Mouse (Mus musculus): Measurements from ENCODE around the gene Sec14l2. TPM values are rescaled to one million over a fixed set of nuclear protein-coding genes. Genes with fewer than 3 reads are reported as not detected.

Gene Sec14l2
- polyA plus RNA-seq, 2 experiments, result 1.7 to 5.1 TPM

- Histone ChIP-seq H3K27ac (replicated peaks; ENCODE audit: low read depth, low read length) (0 out of 2 replicates have a peak overlapping the region, but pooled peaks have one; percentile 80), H3K27me3 (ENCODE audit: control insufficient read depth, insufficient read depth, low read length) (no peaks in the 10 kb centered on the region), H3K9me3 (ENCODE audit: control insufficient read depth, low read length) (no peaks in the 10 kb centered on the region), H3K9ac (ENCODE audit: low read depth, low read length, severe bottlenecking) (peak overlapping the region; percentile 59), H3K36me3 (ENCODE audit: control insufficient read depth, insufficient read depth, low read length) (no peaks in the 10 kb centered on the region), H3K4me2 (replicated peaks; ENCODE audit: low read depth, low read length, severe bottlenecking) (peak overlapping the region; percentile 69), H3K4me3 (replicated peaks; ENCODE audit: low read length) (peak overlapping the region; percentile 53), H3K4me1 (ENCODE audit: control insufficient read depth, insufficient read depth, low read length) (peaks cover 16% of the 10 kb centered on the region)
- ATAC-seq (ENCODE audit: low FRiP score, low read depth) (no peak), DNase-seq (ENCODE audit: low spot score) (peak; percentile 51)
- TF ChIP-seq POLR2A (IDR thresholded peaks at IDR 0.05; ENCODE audit: borderline replicate concordance, extremely low read depth, insufficient read depth, insufficient read length), result no peak
- WGBS, result 7% methylated on average over 21 of the region's 24 CpGs
Observed at GRCm38 (mm10) chr11:4094378-4095170, 28.6 kb downstream of the Sec14l2 start.

GRCm38 (mm10) chr11:4093459-4094377 is 29.5 kb downstream of the Sec14l2 start:
- H3K9ac ChIP-seq (ENCODE audit: low read depth, low read length, severe bottlenecking), result no peak overlapping the region
- peaks cover 16% of the 10 kb centered on the region for H3K4me1 ChIP-seq (ENCODE audit: control insufficient read depth, insufficient read depth, low read length)
- H3K36me3 ChIP-seq (ENCODE audit: control insufficient read depth, insufficient read depth, low read length), result no peaks in the 10 kb centered on the region
- 85% methylated on average over 18 of the region's 18 CpGs for WGBS
- H3K4me2 ChIP-seq (replicated peaks; ENCODE audit: low read depth, low read length, severe bottlenecking), result no peak overlapping the region
- no peaks in the 10 kb centered on the region for H3K9me3 ChIP-seq (ENCODE audit: control insufficient read depth, low read length)
- no peak for TF ChIP-seq POLR2A (IDR thresholded peaks at IDR 0.05; ENCODE audit: borderline replicate concordance, extremely low read depth, insufficient read depth, insufficient read length)
- no peak overlapping the region; the same call in 1 of the 2 replicates for H3K4me3 ChIP-seq (replicated peaks; ENCODE audit: low read length)
- DNase-seq (ENCODE audit: low spot score) (no peak), ATAC-seq (ENCODE audit: low FRiP score, low read depth) (no peak)
- H3K27me3 ChIP-seq (ENCODE audit: control insufficient read depth, insufficient read depth, low read length), result no peaks in the 10 kb centered on the region
- H3K27ac ChIP-seq (replicated peaks; ENCODE audit: low read depth, low read length), result no peak overlapping the region

GRCm38 (mm10) chr11:4087267-4087666 is 35.9 kb downstream of the Sec14l2 start:
- Histone ChIP-seq H3K4me2 (replicated peaks; ENCODE audit: low read depth, low read length, severe bottlenecking) (no peak overlapping the region), H3K27ac (replicated peaks; ENCODE audit: low read depth, low read length) (no peak overlapping the region), H3K36me3 (ENCODE audit: control insufficient read depth, insufficient read depth, low read length) (no peaks in the 10 kb centered on the region), H3K4me3 (replicated peaks; ENCODE audit: low read length) (no peak overlapping the region), H3K9me3 (ENCODE audit: control insufficient read depth, low read length) (no peaks in the 10 kb centered on the region), H3K4me1 (ENCODE audit: control insufficient read depth, insufficient read depth, low read length) (no peaks in the 10 kb centered on the region), H3K9ac (ENCODE audit: low read depth, low read length, severe bottlenecking) (no peak overlapping the region), H3K27me3 (ENCODE audit: control insufficient read depth, insufficient read depth, low read length) (no peaks in the 10 kb centered on the region)
- no peak for TF ChIP-seq POLR2A (IDR thresholded peaks at IDR 0.05; ENCODE audit: borderline replicate concordance, extremely low read depth, insufficient read depth, insufficient read length)
- WGBS, result 67% methylated on average over 2 of the region's 2 CpGs
- ATAC-seq (ENCODE audit: low FRiP score, low read depth) (no peak), DNase-seq (ENCODE audit: low spot score) (no peak)

- Histone ChIP-seq H3K36me3 (ENCODE audit: control insufficient read depth, insufficient read depth, low read length) (no peaks in the 10 kb centered on the region), H3K27me3 (ENCODE audit: control insufficient read depth, insufficient read depth, low read length) (no peaks in the 10 kb centered on the region), H3K27ac (replicated peaks; ENCODE audit: low read depth, low read length) (no peak overlapping the region), H3K9ac (ENCODE audit: low read depth, low read length, severe bottlenecking) (no peak overlapping the region), H3K4me1 (ENCODE audit: control insufficient read depth, insufficient read depth, low read length) (no peaks in the 10 kb centered on the region), H3K4me2 (replicated peaks; ENCODE audit: low read depth, low read length, severe bottlenecking) (no peak overlapping the region), H3K9me3 (ENCODE audit: control insufficient read depth, low read length) (no peaks in the 10 kb centered on the region), H3K4me3 (replicated peaks; ENCODE audit: low read length) (no peak overlapping the region)
- TF ChIP-seq POLR2A (IDR thresholded peaks at IDR 0.05; ENCODE audit: borderline replicate concordance, extremely low read depth, insufficient read depth, insufficient read length), result no peak
- ATAC-seq (ENCODE audit: low FRiP score, low read depth) (no peak), DNase-seq (ENCODE audit: low spot score) (no peak)
- 53% methylated on average over 1 of the region's 1 CpGs for WGBS
Observed at GRCm38 (mm10) chr11:4086246-4086645, 37.0 kb downstream of the Sec14l2 start.

- TF ChIP-seq POLR2A (IDR thresholded peaks at IDR 0.05; ENCODE audit: borderline replicate concordance, extremely low read depth, insufficient read depth, insufficient read length), result no peak
- DNase-seq (ENCODE audit: low spot score) (peak; percentile 92), ATAC-seq (ENCODE audit: low FRiP score, low read depth) (no peak)
- Histone ChIP-seq H3K27ac (replicated peaks; ENCODE audit: low read depth, low read length) (no peak overlapping the region), H3K4me1 (ENCODE audit: control insufficient read depth, insufficient read depth, low read length) (no peaks in the 10 kb centered on the region), H3K27me3 (ENCODE audit: control insufficient read depth, insufficient read depth, low read length) (no peaks in the 10 kb centered on the region), H3K4me2 (replicated peaks; ENCODE audit: low read depth, low read length, severe bottlenecking) (no peak overlapping the region), H3K4me3 (replicated peaks; ENCODE audit: low read length) (no peak overlapping the region), H3K9ac (ENCODE audit: low read depth, low read length, severe bottlenecking) (no peak overlapping the region), H3K36me3 (ENCODE audit: control insufficient read depth, insufficient read depth, low read length) (no peaks in the 10 kb centered on the region), H3K9me3 (ENCODE audit: control insufficient read depth, low read length) (no peaks in the 10 kb centered on the region)
- WGBS, result 28% methylated on average over 5 of the region's 5 CpGs
Observed at GRCm38 (mm10) chr11:4083316-4084078, 39.7 kb downstream of the Sec14l2 start.

All from limb, embryonic 14.5 days (tissue).